Mouse (Mus musculus): ENCODE measurements around the gene Gzme. TPM values are rescaled to one million over a fixed set of nuclear protein-coding genes. Genes with fewer than 3 reads are reported as not detected.

Gzme gene
- total RNA-seq, 2 experiments from 2014 or later, result not detected

Small RNA genes within 50 kb of the gene (microRNA-seq; reads per million reads assigned to microRNA genes)
- gene Mir6949, result 0 reads per million in 2 experiments

Other genes with a start within 250 kb of the Gzme start
- gene Cbln3, start 236.2 kb downstream of the Gzme start, total RNA-seq (2021), result 1 to 10 TPM in 1 of 2 experiments, under 1 TPM in 1; 0.23 to 1.1 TPM
- gene Khnyn, start 235.7 kb downstream of the Gzme start, total RNA-seq (2021), result 10 to 100 TPM; 10.4 to 10.8 TPM
- 10 to 100 TPM; 85.8 to 94.6 TPM for gene Sdr39u1, start 220.3 kb downstream of the Gzme start, total RNA-seq (2021)
- not detected for gene Cma1, start 175.9 kb downstream of the Gzme start, total RNA-seq (2021)
- not detected for gene Cma2, start 169.6 kb downstream of the Gzme start, total RNA-seq (2021)
- gene Mcpt1, start 102.7 kb downstream of the Gzme start, total RNA-seq (2021), result not detected
- not detected for gene Mcpt9, start 90.1 kb downstream of the Gzme start, total RNA-seq (2021)
- gene Mcpt2, start 78.6 kb downstream of the Gzme start, total RNA-seq (2021), result not detected
- not detected for gene Mcpt4, start 58.3 kb downstream of the Gzme start, total RNA-seq (2021)
- not detected for gene Mcpt8, start 35.4 kb downstream of the Gzme start, total RNA-seq (2021)
- gene Ctsg, start 18.1 kb downstream of the Gzme start, total RNA-seq (2021), result not detected
- not detected for gene Gzmd, start 12.0 kb upstream of the Gzme start, total RNA-seq (2021)
- gene Gzmg, start 39.0 kb upstream of the Gzme start, total RNA-seq (2021), result not detected
- gene Gzmn, start 54.0 kb upstream of the Gzme start, total RNA-seq (2021), result not detected
- not detected for gene Gzmf, start 90.8 kb upstream of the Gzme start, total RNA-seq (2021)
- not detected for gene Gzmc, start 114.0 kb upstream of the Gzme start, total RNA-seq (2021)
- gene Gzmb, start 141.6 kb upstream of the Gzme start, total RNA-seq (2021), result not detected
- gene Atp12a, start 244.4 kb upstream of the Gzme start, total RNA-seq (2021), result under 1 TPM; 0.19 to 0.24 TPM